Mouse (Mus musculus): ENCODE measurements around the gene Tppp2. TPM values are rescaled to one million over a fixed set of nuclear protein-coding genes. Genes with fewer than 3 reads are reported as not detected.

Gene Tppp2
- polyA plus RNA-seq, 1 experiment from 2014 or later: not detected

DNA sequence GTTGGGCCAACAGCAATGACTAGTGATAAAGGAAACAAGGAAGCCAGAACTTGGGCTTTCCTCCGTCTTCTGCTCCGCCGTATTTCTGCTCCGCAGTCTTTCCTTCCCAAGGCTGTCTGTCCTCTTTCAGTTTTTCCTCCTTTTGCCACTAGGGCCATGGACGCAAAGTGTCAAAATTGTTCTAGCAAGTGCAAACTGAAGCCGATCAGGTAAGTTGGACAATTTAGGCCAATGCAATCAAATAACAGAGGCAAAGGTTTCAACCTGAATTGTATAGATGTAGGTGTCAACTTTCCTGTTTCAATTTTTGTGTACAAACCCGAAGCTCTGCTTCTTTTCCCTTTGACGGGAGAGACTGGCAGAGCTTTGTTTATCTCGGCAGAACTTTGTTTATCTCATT is 11.7 kb downstream of the Tppp2 start:
- Histone ChIP-seq H3K4me1 (ENCODE audit: control insufficient read depth, insufficient read depth, low read length) (no peaks in the 10 kb centered on the region), H3K36me3 (ENCODE audit: control insufficient read depth, insufficient read depth, low read length) (no peaks in the 10 kb centered on the region), H3K27ac (replicated peaks; ENCODE audit: low read depth, low read length) (no peak overlapping the region), H3K9ac (replicated peaks; ENCODE audit: low read length) (no peak overlapping the region), H3K9me3 (ENCODE audit: control insufficient read depth, low read length) (0 out of 2 replicates have a peak, but pooled peaks cover 2% of the 10 kb centered on the region), H3K4me3 (replicated peaks; ENCODE audit: low read depth, low read length) (no peak overlapping the region), H3K4me2 (ENCODE audit: low read length) (no peak overlapping the region), H3K27me3 (ENCODE audit: control insufficient read depth, insufficient read depth, low read length) (no peaks in the 10 kb centered on the region)
- DNase-seq (no peak), ATAC-seq (ENCODE audit: low FRiP score, low TSS enrichment) (no peak)
- WGBS: 74% methylated on average over 9 of the region's 9 CpGs

- 39% methylated on average over 5 of the region's 5 CpGs for WGBS
- Histone ChIP-seq H3K36me3 (ENCODE audit: control insufficient read depth, insufficient read depth, low read length) (no peaks in the 10 kb centered on the region), H3K9me3 (ENCODE audit: control insufficient read depth, low read length) (0 out of 2 replicates have a peak, but pooled peaks cover 2% of the 10 kb centered on the region), H3K4me3 (replicated peaks; ENCODE audit: low read depth, low read length) (no peak overlapping the region), H3K4me2 (ENCODE audit: low read length) (no peak overlapping the region), H3K27ac (replicated peaks; ENCODE audit: low read depth, low read length) (no peak overlapping the region), H3K9ac (replicated peaks; ENCODE audit: low read length) (no peak overlapping the region), H3K4me1 (ENCODE audit: control insufficient read depth, insufficient read depth, low read length) (no peaks in the 10 kb centered on the region), H3K27me3 (ENCODE audit: control insufficient read depth, insufficient read depth, low read length) (no peaks in the 10 kb centered on the region)
- 0 out of 2 replicates have a peak, but pooled peaks have one; percentile 27 for ATAC-seq (ENCODE audit: low FRiP score, low TSS enrichment)
- DNase-seq: peak; percentile 84
Measured at GRCm38 (mm10) chr14:51930824-51931223, 12.6 kb downstream of the Tppp2 start.

GRCm38 (mm10) chr14:51932092-51933020 is 14.1 kb downstream of the Tppp2 start:
- H3K27ac ChIP-seq (replicated peaks; ENCODE audit: low read depth, low read length): no peak overlapping the region
- DNase-seq (no peak), ATAC-seq (ENCODE audit: low FRiP score, low TSS enrichment) (no peak)
- H3K4me3 ChIP-seq (replicated peaks; ENCODE audit: low read depth, low read length): no peak overlapping the region
- H3K4me2 ChIP-seq (ENCODE audit: low read length): no peak overlapping the region
- 0 out of 2 replicates have a peak, but pooled peaks cover 2% of the 10 kb centered on the region for H3K9me3 ChIP-seq (ENCODE audit: control insufficient read depth, low read length)
- no peaks in the 10 kb centered on the region for H3K4me1 ChIP-seq (ENCODE audit: control insufficient read depth, insufficient read depth, low read length)
- no peak overlapping the region for H3K9ac ChIP-seq (replicated peaks; ENCODE audit: low read length)
- H3K27me3 ChIP-seq (ENCODE audit: control insufficient read depth, insufficient read depth, low read length): no peaks in the 10 kb centered on the region
- 70% methylated on average over 10 of the region's 10 CpGs for WGBS
- no peaks in the 10 kb centered on the region for H3K36me3 ChIP-seq (ENCODE audit: control insufficient read depth, insufficient read depth, low read length)

DNA sequence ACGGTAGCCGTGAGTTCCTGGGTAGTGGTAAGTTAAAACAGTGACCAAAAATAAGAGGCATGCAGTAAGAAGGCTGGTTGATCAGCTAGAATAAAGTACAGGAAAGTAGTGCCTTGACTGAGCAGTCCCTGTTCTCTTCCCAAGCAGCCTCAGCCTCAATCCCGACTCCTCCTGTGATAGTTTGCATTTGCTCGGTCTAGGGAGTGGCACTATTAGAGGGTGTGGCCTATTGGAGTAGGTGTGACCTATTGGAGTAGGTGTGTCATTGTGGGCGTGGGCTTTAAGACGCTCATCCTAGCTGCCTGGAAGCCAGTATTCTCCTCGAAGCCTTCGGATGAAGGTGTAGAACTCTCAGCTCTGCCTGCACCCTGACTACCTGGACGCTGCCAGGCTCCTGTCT is 20.8 kb downstream of the Tppp2 start:
- no peaks in the 10 kb centered on the region for H3K27me3 ChIP-seq (ENCODE audit: control insufficient read depth, insufficient read depth, low read length)
- H3K4me2 ChIP-seq (ENCODE audit: low read length): no peak overlapping the region
- H3K4me3 ChIP-seq (replicated peaks; ENCODE audit: low read depth, low read length): no peak overlapping the region
- H3K27ac ChIP-seq (replicated peaks; ENCODE audit: low read depth, low read length): no peak overlapping the region
- ATAC-seq (ENCODE audit: low FRiP score, low TSS enrichment) (no peak), DNase-seq (no peak)
- 91% methylated on average over 9 of the region's 9 CpGs for WGBS
- 0 out of 2 replicates have a peak, but pooled peaks cover 2% of the 10 kb centered on the region for H3K9me3 ChIP-seq (ENCODE audit: control insufficient read depth, low read length)
- H3K9ac ChIP-seq (replicated peaks; ENCODE audit: low read length): no peak overlapping the region
- H3K4me1 ChIP-seq (ENCODE audit: control insufficient read depth, insufficient read depth, low read length): no peaks in the 10 kb centered on the region
- H3K36me3 ChIP-seq (ENCODE audit: control insufficient read depth, insufficient read depth, low read length): no peaks in the 10 kb centered on the region

DNA sequence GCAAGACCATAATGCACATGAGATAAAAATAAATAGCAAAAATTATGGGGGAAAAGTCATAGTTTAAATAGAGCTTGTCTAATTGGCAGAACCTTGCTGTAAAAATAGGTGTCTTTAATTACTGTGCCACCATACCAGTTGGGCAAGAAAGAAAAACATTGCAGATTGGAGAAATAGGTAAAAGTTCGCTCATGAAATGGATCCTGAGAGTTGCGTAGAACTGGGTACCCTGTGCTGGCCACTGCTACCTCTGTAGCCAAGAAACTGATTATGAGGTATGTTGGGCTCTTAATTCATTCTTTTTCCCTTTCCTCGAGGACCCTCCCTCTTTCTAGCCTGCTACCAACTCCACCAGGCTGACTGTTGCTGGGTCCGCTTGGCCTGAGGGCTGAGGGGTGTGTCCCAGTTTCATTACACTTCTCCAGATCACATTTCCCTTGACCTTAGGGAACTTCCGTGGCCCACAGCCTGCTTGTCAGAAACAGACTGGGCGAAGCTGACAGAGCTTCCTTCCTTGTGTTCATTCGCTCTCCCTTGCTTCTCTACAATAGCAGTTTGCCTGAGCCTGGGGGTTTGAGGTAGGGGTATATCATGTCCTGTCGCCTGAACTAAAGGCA is 22.8 kb downstream of the Tppp2 start:
- Histone ChIP-seq H3K4me2 (ENCODE audit: low read length) (no peak overlapping the region), H3K9me3 (ENCODE audit: control insufficient read depth, low read length) (no peaks in the 10 kb centered on the region), H3K4me1 (ENCODE audit: control insufficient read depth, insufficient read depth, low read length) (no peaks in the 10 kb centered on the region), H3K36me3 (ENCODE audit: control insufficient read depth, insufficient read depth, low read length) (no peaks in the 10 kb centered on the region), H3K27ac (replicated peaks; ENCODE audit: low read depth, low read length) (no peak overlapping the region), H3K9ac (replicated peaks; ENCODE audit: low read length) (no peak overlapping the region), H3K4me3 (replicated peaks; ENCODE audit: low read depth, low read length) (no peak overlapping the region), H3K27me3 (ENCODE audit: control insufficient read depth, insufficient read depth, low read length) (no peaks in the 10 kb centered on the region)
- ATAC-seq (ENCODE audit: low FRiP score, low TSS enrichment) (no peak), DNase-seq (no peak)
- WGBS: 43% methylated on average over 8 of the region's 8 CpGs

DNA sequence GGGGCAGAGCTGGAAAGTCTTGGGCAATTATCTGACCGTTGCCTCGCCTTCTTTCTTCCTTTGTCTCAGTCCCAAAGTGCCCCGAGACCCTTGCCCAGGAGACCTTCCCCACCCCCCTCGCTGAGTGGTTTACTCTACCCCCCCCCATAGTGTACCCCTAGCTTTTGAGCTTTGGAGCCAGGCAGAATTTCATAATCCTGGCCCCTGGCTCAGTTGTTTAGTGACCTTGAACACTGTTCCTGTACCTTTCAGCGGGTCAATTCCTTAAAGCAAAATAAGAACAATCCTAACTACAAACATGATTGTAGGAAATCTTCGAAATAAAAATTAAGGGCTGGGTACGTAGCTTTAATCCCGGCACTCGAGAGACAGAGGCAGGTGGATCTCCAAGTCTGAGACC is 23.4 kb downstream of the Tppp2 start:
- ATAC-seq (ENCODE audit: low FRiP score, low TSS enrichment) (no peak), DNase-seq (no peak)
- Histone ChIP-seq H3K4me2 (ENCODE audit: low read length) (no peak overlapping the region), H3K9me3 (ENCODE audit: control insufficient read depth, low read length) (no peaks in the 10 kb centered on the region), H3K27ac (replicated peaks; ENCODE audit: low read depth, low read length) (no peak overlapping the region), H3K4me3 (replicated peaks; ENCODE audit: low read depth, low read length) (no peak overlapping the region), H3K9ac (replicated peaks; ENCODE audit: low read length) (no peak overlapping the region), H3K36me3 (ENCODE audit: control insufficient read depth, insufficient read depth, low read length) (no peaks in the 10 kb centered on the region), H3K4me1 (ENCODE audit: control insufficient read depth, insufficient read depth, low read length) (no peaks in the 10 kb centered on the region), H3K27me3 (ENCODE audit: control insufficient read depth, insufficient read depth, low read length) (no peaks in the 10 kb centered on the region)
- 59% methylated on average over 9 of the region's 9 CpGs for WGBS

GRCm38 (mm10) chr14:51942236-51942635 is 24.0 kb downstream of the Tppp2 start:
- Histone ChIP-seq H3K27ac (replicated peaks; ENCODE audit: low read depth, low read length) (no peak overlapping the region), H3K4me3 (replicated peaks; ENCODE audit: low read depth, low read length) (no peak overlapping the region), H3K4me2 (ENCODE audit: low read length) (no peak overlapping the region), H3K27me3 (ENCODE audit: control insufficient read depth, insufficient read depth, low read length) (no peaks in the 10 kb centered on the region), H3K9ac (replicated peaks; ENCODE audit: low read length) (no peak overlapping the region), H3K4me1 (ENCODE audit: control insufficient read depth, insufficient read depth, low read length) (no peaks in the 10 kb centered on the region), H3K9me3 (ENCODE audit: control insufficient read depth, low read length) (no peaks in the 10 kb centered on the region), H3K36me3 (ENCODE audit: control insufficient read depth, insufficient read depth, low read length) (no peaks in the 10 kb centered on the region)
- 75% methylated on average over 7 of the region's 7 CpGs for WGBS
- no peak for DNase-seq
- ATAC-seq (ENCODE audit: low FRiP score, low TSS enrichment): no peak

DNA sequence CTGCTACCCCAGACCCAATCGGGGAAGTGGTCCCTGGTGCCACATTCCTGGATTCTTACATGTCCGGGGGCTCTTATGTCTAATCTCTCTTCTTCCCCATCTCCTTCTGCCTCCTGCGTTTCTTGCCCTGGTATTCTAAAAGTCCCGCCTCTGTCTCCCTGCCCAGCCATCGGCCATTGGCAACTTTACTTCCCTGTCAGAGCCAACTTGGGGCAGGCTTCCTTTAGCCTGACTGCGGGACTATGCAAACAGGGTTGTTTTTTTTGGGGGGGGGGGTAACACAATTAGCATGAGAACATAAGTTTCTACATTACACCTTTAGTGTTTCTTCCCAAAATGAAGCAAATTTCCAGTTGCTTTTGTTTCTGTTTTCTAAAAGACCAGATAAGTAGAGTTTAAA is 25.1 kb downstream of the Tppp2 start:
- H3K4me1 ChIP-seq (ENCODE audit: control insufficient read depth, insufficient read depth, low read length): no peaks in the 10 kb centered on the region
- DNase-seq (no peak), ATAC-seq (ENCODE audit: low FRiP score, low TSS enrichment) (no peak)
- H3K4me3 ChIP-seq (replicated peaks; ENCODE audit: low read depth, low read length): no peak overlapping the region
- H3K36me3 ChIP-seq (ENCODE audit: control insufficient read depth, insufficient read depth, low read length): no peaks in the 10 kb centered on the region
- H3K9me3 ChIP-seq (ENCODE audit: control insufficient read depth, low read length): no peaks in the 10 kb centered on the region
- H3K4me2 ChIP-seq (ENCODE audit: low read length): no peak overlapping the region
- H3K27me3 ChIP-seq (ENCODE audit: control insufficient read depth, insufficient read depth, low read length): no peaks in the 10 kb centered on the region
- H3K9ac ChIP-seq (replicated peaks; ENCODE audit: low read length): no peak overlapping the region
- WGBS: 86% methylated on average over 6 of the region's 6 CpGs
- H3K27ac ChIP-seq (replicated peaks; ENCODE audit: low read depth, low read length): no peak overlapping the region
